Mouse (Mus musculus): ENCODE data around the gene Usf1. TPM values are rescaled to one million over a fixed set of nuclear protein-coding genes. Genes with fewer than 3 reads are reported as not detected.

Gene Usf1
- polyA plus RNA-seq, 1 experiment from 2014 or later = 86.4 TPM

DNA sequence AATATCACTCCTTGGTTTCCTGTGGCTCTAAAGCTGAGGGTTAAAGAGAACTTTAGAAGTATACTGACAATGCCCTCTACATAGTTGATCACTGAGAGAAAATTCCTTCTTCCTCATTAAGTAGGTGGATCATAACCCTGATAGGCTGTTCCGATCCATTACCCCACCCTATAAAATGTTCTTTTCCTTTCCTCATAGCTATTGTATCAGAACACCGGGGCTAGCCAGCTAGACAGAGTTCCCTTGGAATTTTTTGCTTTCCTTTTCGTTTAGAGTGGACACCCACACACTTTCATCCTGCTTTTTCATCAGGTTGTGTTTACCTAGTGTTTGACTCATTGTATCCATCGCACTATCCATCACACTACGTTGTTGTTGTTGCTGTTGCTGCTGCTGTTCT is 13.5 kb downstream of the Usf1 start:
- H3K27me3 ChIP-seq (ENCODE audit: control insufficient read depth, insufficient read depth, low read length) = no peaks in the 10 kb centered on the region
- no peaks in the 10 kb centered on the region for H3K4me1 ChIP-seq (ENCODE audit: control insufficient read depth, insufficient read depth, low read length)
- H3K36me3 ChIP-seq (ENCODE audit: control insufficient read depth, insufficient read depth, low read length) = peaks cover 11% of the 10 kb centered on the region
- WGBS = 62% methylated on average over 5 of the region's 5 CpGs
- no peak for ATAC-seq (ENCODE audit: low FRiP score, low TSS enrichment)
- no peak overlapping the region for H3K9ac ChIP-seq (ENCODE audit: low read depth, low read length)
- H3K4me2 ChIP-seq (replicated peaks; ENCODE audit: low read depth, low read length) = no peak overlapping the region
- no peak overlapping the region for H3K4me3 ChIP-seq (ENCODE audit: low read length)
- no peaks in the 10 kb centered on the region for H3K9me3 ChIP-seq (ENCODE audit: control insufficient read depth, low read length)
- H3K27ac ChIP-seq (ENCODE audit: low read depth, low read length) = no peak overlapping the region

DNA sequence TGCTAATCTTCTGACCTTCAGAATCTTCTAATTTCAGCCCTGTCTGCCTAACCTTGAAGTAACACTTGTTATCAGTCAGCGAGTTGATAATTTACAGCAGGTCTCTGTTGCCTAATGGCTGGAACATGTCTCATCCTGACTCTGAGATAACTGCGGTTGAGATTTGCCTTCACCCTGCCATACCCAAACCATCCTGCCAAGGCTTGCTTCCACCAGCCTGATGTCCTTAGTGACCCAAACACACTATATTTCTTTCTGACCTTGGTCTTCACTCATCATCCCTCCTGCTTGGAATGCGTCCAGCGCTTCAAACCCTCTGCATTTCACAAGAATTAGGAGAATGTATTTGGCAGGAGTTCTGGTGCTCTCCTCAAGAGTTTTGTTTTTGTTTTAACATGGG is 14.0 kb downstream of the Usf1 start:
- no peak for ATAC-seq (ENCODE audit: low FRiP score, low TSS enrichment)
- no peaks in the 10 kb centered on the region for H3K27me3 ChIP-seq (ENCODE audit: control insufficient read depth, insufficient read depth, low read length)

DNA sequence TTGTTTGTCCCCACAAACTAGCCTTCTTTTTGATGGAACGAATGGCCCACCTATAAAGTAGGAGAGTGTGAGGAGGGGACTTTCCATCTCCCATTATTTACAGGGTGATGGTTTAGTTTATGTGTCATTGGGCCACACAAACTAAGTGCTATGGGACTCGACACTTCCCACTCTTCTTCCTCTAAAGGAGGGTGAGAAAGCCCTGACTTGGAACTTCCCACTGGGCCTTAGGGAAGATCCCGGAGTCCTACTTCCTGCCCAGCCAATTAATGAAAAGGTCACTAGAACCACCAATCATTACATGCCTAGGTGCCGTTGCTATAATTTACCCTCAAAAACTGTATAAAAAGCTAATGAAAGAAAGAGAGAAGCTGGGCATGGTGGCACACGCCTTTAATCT is 21.0 kb downstream of the Usf1 start:
- no peak overlapping the region for H3K27ac ChIP-seq (ENCODE audit: low read depth, low read length)
- ATAC-seq (ENCODE audit: low FRiP score, low TSS enrichment) = no peak
- no peak overlapping the region for H3K9ac ChIP-seq (ENCODE audit: low read depth, low read length)
- H3K27me3 ChIP-seq (ENCODE audit: control insufficient read depth, insufficient read depth, low read length) = no peaks in the 10 kb centered on the region
- no peak overlapping the region for H3K4me2 ChIP-seq (replicated peaks; ENCODE audit: low read depth, low read length)
- no peaks in the 10 kb centered on the region for H3K9me3 ChIP-seq (ENCODE audit: control insufficient read depth, low read length)
- H3K4me3 ChIP-seq (ENCODE audit: low read length) = no peak overlapping the region
- peaks cover 9% of the 10 kb centered on the region; the same call in 1 of the 2 replicates for H3K4me1 ChIP-seq (ENCODE audit: control insufficient read depth, insufficient read depth, low read length)
- H3K36me3 ChIP-seq (ENCODE audit: control insufficient read depth, insufficient read depth, low read length) = no peaks in the 10 kb centered on the region
- 71% methylated on average over 5 of the region's 5 CpGs for WGBS

More for the DNA sequence above, 14.0 kb downstream of the Usf1 start:
- no peak overlapping the region for H3K27ac ChIP-seq (ENCODE audit: low read depth, low read length)
- H3K4me2 ChIP-seq (replicated peaks; ENCODE audit: low read depth, low read length) = no peak overlapping the region
- H3K9me3 ChIP-seq (ENCODE audit: control insufficient read depth, low read length) = no peaks in the 10 kb centered on the region
- H3K4me1 ChIP-seq (ENCODE audit: control insufficient read depth, insufficient read depth, low read length) = no peaks in the 10 kb centered on the region
- H3K9ac ChIP-seq (ENCODE audit: low read depth, low read length) = no peak overlapping the region
- WGBS = 68% methylated on average over 4 of the region's 4 CpGs
- no peak overlapping the region for H3K4me3 ChIP-seq (ENCODE audit: low read length)
- peaks cover 7% of the 10 kb centered on the region for H3K36me3 ChIP-seq (ENCODE audit: control insufficient read depth, insufficient read depth, low read length)

DNA sequence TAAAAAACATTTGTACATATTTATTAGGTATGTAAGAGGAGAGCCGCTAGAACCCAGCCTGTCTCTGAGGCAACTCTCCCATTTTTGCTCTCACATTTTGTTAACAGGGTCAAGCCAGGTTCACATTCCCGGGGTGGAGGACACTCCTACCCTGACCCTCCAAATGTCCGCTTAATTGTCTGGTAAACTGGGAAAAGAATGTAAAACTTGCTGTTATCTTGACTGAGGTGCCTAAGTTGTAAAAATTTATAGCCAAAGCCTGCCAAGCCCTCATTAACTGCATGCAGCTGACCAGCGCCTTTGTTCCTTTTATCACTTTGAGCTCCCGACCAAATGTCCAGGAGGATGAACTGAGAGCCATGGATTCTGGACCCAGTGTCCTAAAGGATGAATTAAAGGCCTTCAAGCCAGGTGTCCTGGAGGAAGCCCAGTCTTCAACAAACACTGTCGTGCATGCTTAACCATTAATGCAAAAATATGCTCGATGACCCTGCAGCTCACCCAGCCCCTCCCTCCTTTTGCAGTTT is 24.2 kb downstream of the Usf1 start:
- no peak for ATAC-seq (ENCODE audit: low FRiP score, low TSS enrichment)
- Histone ChIP-seq H3K9me3 (ENCODE audit: control insufficient read depth, low read length) (no peaks in the 10 kb centered on the region), H3K9ac (ENCODE audit: low read depth, low read length) (no peak overlapping the region), H3K4me3 (ENCODE audit: low read length) (no peak overlapping the region), H3K4me1 (ENCODE audit: control insufficient read depth, insufficient read depth, low read length) (peaks cover 23% of the 10 kb centered on the region), H3K27me3 (ENCODE audit: control insufficient read depth, insufficient read depth, low read length) (no peaks in the 10 kb centered on the region), H3K4me2 (replicated peaks; ENCODE audit: low read depth, low read length) (no peak overlapping the region), H3K27ac (ENCODE audit: low read depth, low read length) (no peak overlapping the region), H3K36me3 (ENCODE audit: control insufficient read depth, insufficient read depth, low read length) (no peaks in the 10 kb centered on the region)
- WGBS = 9% methylated on average over 7 of the region's 7 CpGs

DNA sequence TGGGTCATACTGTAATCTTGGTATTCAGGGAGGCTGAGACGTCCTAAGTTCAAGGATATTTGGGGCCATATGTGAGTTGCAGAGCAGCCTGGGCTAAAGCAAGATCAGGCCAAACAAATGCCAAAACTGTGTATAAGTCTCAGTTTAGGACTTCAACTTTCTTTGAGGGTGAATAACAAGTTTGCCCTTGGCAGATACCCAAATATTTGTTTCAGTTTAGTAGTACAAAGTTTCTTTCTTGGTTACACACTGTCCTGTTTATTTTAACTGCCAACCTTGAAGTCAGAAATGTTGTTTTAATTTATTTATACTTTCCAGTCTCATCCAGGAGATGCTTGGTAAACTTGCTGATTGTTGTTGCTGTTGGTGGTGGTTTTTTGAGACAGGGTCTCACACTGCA is 24.9 kb downstream of the Usf1 start:
- ATAC-seq (ENCODE audit: low FRiP score, low TSS enrichment) = no peak
- no peaks in the 10 kb centered on the region for H3K9me3 ChIP-seq (ENCODE audit: control insufficient read depth, low read length)
- no peak overlapping the region for H3K9ac ChIP-seq (ENCODE audit: low read depth, low read length)
- H3K4me2 ChIP-seq (replicated peaks; ENCODE audit: low read depth, low read length) = no peak overlapping the region
- H3K4me3 ChIP-seq (ENCODE audit: low read length) = no peak overlapping the region
- H3K27me3 ChIP-seq (ENCODE audit: control insufficient read depth, insufficient read depth, low read length) = no peaks in the 10 kb centered on the region
- no peak overlapping the region for H3K27ac ChIP-seq (ENCODE audit: low read depth, low read length)
- H3K4me1 ChIP-seq (ENCODE audit: control insufficient read depth, insufficient read depth, low read length) = peaks cover 28% of the 10 kb centered on the region
- WGBS = 61% methylated on average over 1 of the region's 1 CpGs
- H3K36me3 ChIP-seq (ENCODE audit: control insufficient read depth, insufficient read depth, low read length) = no peaks in the 10 kb centered on the region

DNA sequence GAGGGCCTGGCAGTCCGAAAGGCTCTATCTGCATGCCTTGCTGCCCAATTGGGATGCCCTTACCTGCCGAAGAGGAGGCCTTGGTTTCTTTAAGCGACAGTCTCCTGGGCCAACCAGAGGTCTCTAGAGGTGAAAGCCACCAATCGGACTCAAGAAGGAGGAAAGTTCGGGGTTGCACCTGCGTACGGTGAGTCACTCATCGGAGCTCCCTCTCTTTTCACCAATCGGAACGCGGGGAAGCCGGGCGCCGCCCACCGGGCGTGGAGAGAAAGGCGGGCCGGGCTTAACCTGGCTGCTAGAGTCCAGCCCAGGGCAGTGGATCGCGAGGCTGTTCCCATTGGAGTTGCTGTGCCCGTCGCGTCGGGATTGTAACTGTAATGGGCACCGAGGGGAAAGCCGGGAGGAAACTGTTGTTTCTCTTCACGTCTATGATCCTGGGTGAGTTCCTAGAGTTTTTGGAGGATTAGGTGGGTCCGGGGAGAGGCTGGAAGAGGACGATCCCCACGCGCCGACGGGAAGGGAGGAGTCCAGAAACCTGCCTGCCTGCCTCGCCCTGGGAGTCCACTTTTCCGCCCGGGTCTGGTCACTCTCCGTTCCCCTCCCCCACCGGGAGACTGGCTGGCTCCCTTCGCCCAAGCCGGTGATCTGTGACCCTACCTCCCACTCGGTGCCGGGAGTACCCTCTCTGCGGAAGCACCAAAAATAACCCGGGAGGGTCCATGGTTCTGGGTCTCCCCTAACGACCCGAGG is 26.3 kb downstream of the Usf1 start, which contains the start of gene F11r:
F11r (plus strand) TSS at position 272 of the 750 bp plus-strand sequence.
- Histone ChIP-seq H3K27me3 (ENCODE audit: control insufficient read depth, insufficient read depth, low read length) (no peaks in the 10 kb centered on the region), H3K27ac (ENCODE audit: low read depth, low read length) (peak within 1 kb of the TSS; percentile 80), H3K9me3 (ENCODE audit: control insufficient read depth, low read length) (no peaks in the 10 kb centered on the region), H3K36me3 (ENCODE audit: control insufficient read depth, insufficient read depth, low read length) (no peaks in the 10 kb centered on the region), H3K4me3 (ENCODE audit: low read length) (peak within 1 kb of the TSS; percentile 73), H3K9ac (ENCODE audit: low read depth, low read length) (peak within 1 kb of the TSS; percentile 77), H3K4me1 (ENCODE audit: control insufficient read depth, insufficient read depth, low read length) (peaks cover 43% of the 10 kb centered on the region), H3K4me2 (replicated peaks; ENCODE audit: low read depth, low read length) (peak within 1 kb of the TSS; percentile 68)
- peak; percentile 88 for ATAC-seq (ENCODE audit: low FRiP score, low TSS enrichment)
- WGBS = 1% methylated on average over 45 of the region's 46 CpGs

DNA sequence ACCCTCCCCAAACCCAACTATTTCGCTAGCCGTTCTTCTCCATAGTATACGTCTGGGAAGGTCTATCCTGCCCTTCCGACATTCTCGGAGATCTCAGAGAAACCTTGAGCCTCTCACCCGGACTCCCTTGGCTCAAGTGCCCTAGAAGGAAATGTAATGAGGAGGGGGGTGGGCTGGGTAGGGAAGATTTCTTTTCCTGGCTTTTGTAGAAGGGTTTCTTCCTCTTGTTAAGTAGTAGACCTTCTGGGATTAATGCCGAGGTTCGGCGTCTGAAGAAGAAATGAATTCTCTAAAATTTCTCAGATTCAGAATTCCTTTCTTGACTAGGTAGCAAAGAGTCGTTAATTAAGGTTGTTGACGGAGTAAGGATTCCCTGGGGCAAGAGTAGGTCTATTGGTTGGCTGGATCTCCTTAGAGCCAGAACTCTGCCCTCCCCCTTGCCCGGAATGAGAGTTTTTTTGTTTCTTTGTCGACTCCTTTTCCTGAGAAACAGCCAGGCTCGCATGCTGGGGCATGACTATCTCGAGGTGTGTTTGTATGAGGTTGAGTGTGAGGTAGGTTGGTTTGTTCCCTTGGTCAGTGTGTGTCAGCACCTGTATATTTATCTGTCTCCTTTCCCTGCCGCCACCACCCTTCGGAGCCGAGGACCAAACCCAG is 27.0 kb downstream of the Usf1 start:
- no peak for ATAC-seq (ENCODE audit: low FRiP score, low TSS enrichment)
- WGBS = 2% methylated on average over 18 of the region's 18 CpGs
- H3K4me1 ChIP-seq (ENCODE audit: control insufficient read depth, insufficient read depth, low read length) = peaks cover 43% of the 10 kb centered on the region

DNA sequence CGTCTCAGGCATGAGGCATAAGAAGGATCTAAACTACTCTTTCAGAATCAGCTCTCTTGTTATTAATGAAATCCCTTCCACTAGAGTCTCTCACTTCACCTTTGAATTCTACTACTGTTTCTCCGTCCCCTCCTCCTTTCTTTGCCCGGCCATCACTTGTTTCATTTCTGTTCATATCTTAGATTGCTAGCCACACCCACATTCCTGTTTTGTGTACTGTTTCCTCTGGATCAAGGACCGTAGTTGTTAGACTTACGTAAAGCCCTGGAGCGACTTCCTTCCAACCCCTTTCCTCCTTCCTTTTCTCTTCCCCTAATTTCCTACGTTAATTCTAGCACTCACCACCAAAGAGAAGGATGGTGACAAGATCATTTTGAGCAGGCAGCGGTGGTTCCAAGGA is 28.0 kb downstream of the Usf1 start:
- ATAC-seq (ENCODE audit: low FRiP score, low TSS enrichment) = no peak
- Histone ChIP-seq H3K9me3 (ENCODE audit: control insufficient read depth, low read length) (0 out of 2 replicates have a peak, but pooled peaks cover 3% of the 10 kb centered on the region), H3K4me2 (replicated peaks; ENCODE audit: low read depth, low read length) (peak overlapping the region; percentile 68), H3K27me3 (ENCODE audit: control insufficient read depth, insufficient read depth, low read length) (no peaks in the 10 kb centered on the region), H3K4me1 (ENCODE audit: control insufficient read depth, insufficient read depth, low read length) (peaks cover 43% of the 10 kb centered on the region), H3K9ac (ENCODE audit: low read depth, low read length) (peak overlapping the region; percentile 77), H3K4me3 (ENCODE audit: low read length) (peak overlapping the region; percentile 73), H3K36me3 (ENCODE audit: control insufficient read depth, insufficient read depth, low read length) (no peaks in the 10 kb centered on the region), H3K27ac (ENCODE audit: low read depth, low read length) (peak overlapping the region; percentile 80)
- 8% methylated on average over 8 of the region's 8 CpGs for WGBS

More for the DNA sequence above, 27.0 kb downstream of the Usf1 start:
- Histone ChIP-seq H3K9me3 (ENCODE audit: control insufficient read depth, low read length) (no peaks in the 10 kb centered on the region), H3K27ac (ENCODE audit: low read depth, low read length) (peak overlapping the region; percentile 80), H3K4me3 (ENCODE audit: low read length) (peak overlapping the region; percentile 73), H3K36me3 (ENCODE audit: control insufficient read depth, insufficient read depth, low read length) (no peaks in the 10 kb centered on the region), H3K4me2 (replicated peaks; ENCODE audit: low read depth, low read length) (peak overlapping the region; percentile 68), H3K9ac (ENCODE audit: low read depth, low read length) (peak overlapping the region; percentile 77), H3K27me3 (ENCODE audit: control insufficient read depth, insufficient read depth, low read length) (no peaks in the 10 kb centered on the region)
